Mouse (Mus musculus): ENCODE results near the gene Sipa1.
A peak's percentile ranks its signal among the peaks of the same experiment; 100 is the strongest.

The Sipa1 gene

DNA sequence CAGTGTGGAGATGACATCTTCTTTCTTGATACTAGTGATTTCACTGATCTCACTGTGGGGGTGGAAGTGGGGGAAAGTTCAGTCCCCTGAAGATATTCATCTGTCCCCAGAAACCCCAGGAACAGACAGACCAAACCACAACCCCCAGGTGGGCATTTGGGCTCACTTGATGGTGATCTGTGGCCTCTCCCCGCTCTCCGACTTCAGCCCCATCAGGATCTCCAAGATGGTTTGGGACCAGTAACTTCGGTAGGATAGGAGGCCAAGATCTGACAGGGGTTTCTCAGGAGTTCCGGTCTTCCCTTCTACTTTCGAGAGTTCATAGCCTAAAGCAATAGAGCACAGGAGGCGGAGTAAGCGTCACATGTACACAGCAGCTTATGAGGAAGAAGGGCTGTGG is 59.8 kb downstream of the Sipa1 start:
- no peak for DNase-seq (ENCODE audit: low spot score)

DNA sequence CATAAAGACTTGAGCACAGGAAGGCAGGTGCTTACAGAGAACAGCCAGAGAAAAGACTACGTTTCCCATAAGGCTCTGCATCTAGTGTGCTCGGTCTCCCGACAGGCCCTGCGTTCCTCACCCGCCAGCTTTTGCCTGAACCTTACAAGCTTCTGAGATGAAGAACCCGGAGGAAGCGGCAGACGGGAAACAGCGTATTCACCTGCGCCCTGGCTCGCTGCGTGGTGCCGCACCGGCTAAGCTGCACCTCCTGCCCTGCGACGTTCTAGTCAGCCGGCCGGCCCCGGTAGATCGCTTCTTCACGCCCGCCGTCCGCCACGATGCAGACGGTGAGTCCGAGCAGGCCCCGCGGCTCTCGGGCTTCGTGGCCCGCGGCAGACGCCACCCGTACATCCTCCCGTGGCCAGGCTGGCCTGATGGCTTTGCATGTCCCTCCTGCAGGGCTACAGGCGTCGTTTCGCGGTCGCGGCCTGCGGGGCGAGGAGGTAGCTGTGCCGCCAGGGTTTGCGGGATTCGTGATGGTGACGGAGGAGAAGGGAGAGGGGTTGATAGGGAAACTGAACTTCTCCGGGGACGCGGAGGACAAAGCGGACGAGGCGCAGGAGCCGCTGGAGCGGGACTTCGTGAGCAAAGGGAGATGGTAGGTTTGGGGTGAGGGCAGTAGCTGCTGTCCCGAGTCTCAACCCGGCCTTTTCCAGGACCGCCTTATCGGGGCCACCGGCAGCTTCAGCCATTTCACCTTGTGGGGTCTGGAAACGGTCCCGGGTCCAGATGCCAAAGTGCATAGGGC is 61.6 kb downstream of the Sipa1 start, which contains the start of gene Rnaseh2c:
Gene Rnaseh2c (plus strand): TSS at position 122 of the 790 bp plus-strand sequence.
- DNase-seq (ENCODE audit: low spot score): peak; percentile 55

Data from ovary, adult 18-20 months (tissue).